Mouse (Mus musculus): ENCODE data around the gene Usp8.

The Usp8 gene

GRCm38 (mm10) chr2:126743389-126743788, 36.3 kb downstream of the Usp8 start:
- no peak for DNase-seq

GRCm38 (mm10) chr2:126755664-126756063, 48.5 kb downstream of the Usp8 start:
- no peak for DNase-seq

- DNase-seq: no peak
Measured at GRCm38 (mm10) chr2:126759351-126759750, 52.2 kb downstream of the Usp8 start.

DNA sequence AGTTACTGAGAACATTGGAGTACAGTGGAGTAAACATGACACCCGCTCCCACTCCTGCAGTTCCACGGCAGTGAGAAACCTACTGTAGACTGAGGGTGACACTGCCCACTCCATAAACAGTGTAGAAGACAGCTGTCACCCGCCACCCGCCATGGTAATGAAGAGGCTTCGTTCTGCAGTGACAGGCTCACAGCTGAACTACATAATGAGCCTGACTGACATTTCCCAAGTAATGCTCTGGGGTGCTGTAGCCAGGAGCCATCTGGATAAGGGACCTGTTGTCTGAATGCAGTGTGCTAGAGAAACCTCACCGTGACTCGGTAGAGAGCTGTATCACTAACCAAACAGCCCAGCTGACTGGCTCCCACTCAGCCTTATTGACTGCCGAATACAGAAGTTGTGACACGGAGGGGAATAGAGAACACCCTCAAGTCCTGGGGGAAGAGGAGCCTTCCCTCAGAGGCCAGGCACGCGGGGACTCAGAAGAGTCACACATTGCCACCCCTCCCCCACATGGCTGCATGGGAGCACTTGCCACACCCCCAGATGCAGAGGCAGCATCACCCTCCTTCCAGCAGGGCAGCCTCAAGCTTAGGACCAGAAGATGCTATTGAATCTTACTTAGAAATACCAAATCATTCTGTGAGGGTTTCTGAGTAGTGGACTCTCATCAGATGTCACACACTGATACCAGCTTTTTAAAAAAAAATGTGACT, 58.9 kb downstream of the Usp8 start:
- peak in 1 of 2 experiments; percentile 20 for DNase-seq

GRCm38 (mm10) chr2:126767599-126767998, 60.5 kb downstream of the Usp8 start:
- DNase-seq: no peak

GRCm38 (mm10) chr2:126768194-126768593, 61.1 kb downstream of the Usp8 start:
- DNase-seq: no peak

DNA sequence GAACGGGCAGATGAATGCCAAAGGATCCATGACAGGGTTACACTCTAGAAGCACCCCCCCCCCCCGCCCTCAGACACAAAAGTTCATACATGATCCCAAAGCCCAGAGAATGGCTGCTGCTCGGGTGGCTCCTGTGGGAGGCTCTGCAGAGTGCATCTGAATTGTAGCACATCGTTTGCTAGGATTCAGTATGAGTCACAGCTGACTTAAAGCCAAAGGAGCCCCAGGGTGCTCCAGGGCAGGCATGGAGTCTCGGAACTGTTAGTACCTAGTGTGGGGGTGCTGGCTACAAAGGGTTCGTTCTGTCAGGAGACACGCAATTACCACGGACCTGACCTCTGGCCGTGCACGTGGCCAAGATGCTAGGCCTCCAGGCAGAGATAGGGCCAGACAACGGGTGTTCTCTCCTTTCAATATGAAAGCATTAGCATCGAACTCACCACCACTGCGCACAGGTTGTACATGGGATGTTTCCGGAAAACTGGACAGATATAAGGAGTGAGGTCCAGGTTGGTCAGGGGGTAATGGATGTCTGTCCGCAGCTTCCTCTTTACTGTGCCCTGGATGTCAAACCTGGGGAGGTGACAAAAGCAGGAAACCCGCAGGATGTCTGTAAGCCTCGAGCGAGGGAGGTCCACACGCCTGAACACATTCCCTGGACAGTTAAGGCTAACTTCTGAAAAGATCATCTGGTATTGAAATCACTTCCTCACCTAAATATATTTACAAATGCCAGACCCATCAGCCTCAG, 62.5 kb downstream of the Usp8 start:
- DNase-seq: peak; percentile 14 to 29

GRCm38 (mm10) chr2:126772217-126772616, 65.1 kb downstream of the Usp8 start:
- no peak for DNase-seq

DNA sequence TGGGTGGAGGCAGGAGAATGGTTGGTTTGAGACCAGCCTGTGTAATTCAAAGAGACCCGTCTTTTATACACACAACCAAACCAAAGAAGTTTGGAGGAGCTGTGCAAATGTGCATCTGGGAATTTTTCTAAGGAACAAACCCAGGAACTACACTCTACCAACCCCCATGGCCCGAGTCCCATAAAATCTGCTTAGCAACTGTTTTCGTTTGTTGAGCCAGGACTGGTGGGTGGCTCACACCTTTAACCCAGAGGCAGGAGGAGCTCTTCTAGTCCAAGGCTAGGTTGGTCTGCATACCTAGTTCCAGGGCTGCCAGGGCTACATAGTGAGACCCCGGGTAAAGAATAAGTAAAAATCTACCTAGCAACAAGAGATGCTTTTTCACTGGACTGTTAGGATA, 68.8 kb downstream of the Usp8 start:
- no peak for DNase-seq

GRCm38 (mm10) chr2:126776416-126776815, 69.3 kb downstream of the Usp8 start:
- no peak for DNase-seq

DNA sequence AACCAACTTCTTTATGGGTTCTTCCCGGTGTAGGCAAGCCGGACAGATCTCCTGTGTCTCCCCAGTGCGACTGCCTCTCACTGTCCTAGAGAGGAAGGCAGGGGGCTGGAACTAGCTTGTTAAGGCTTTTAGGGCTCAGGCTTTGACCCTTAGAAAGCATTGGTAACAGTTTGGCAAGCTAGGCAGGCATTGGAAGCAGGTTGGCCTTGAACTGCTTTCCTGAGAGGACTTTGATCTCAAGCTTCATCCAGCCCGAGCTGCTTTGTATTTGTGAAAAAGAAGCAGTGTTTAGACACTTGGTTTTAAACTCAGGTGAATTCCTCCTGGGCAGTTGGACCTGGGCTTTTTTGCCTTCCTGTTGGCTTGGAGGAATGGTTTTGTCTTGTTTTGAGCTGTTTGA, 71.7 kb downstream of the Usp8 start:
- DNase-seq: no peak

GRCm38 (mm10) chr2:126780286-126780685, 73.2 kb downstream of the Usp8 start:
- DNase-seq: no peak

DNA sequence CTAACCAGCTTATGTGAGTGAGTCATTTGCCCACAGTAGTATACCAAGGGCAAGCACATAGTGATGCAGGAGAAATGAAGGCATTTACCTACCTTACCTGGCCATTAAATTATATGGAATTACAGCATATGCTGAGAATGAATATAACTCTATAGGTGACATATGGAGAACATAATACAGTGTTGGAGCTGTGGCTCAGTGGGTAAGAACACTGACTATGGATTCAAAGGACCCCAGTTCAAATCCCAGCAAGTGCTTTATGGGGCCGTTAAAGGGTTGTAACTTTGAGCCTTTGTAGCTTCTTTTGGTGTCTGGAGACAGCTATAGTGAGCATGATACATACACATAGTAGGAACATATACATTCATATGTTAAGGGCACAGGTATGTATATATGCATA, 74.3 kb downstream of the Usp8 start:
- DNase-seq: no peak

DNA sequence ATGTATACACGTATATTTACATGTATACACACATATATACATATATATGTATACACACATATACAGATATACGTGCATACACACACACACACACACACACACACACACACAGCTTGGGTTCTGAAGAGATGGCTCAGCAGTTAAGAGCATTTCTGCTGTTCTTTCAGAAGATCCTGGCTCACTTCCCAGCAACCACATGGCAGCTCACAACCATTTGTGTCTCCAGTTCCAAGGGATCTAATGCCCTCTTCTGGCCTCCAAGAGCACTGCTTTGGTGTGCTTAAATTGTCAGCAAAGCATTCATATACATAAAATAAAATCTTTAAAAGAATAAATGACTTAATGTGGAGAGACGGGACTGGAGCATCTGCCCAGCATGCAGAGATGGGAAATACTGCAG, 75.3 kb downstream of the Usp8 start:
- peak; percentile 54 to 77 for DNase-seq

GRCm38 (mm10) chr2:126783370-126783769, 76.2 kb downstream of the Usp8 start, which contains the start of gene Usp50:
TSS of gene Usp50 (minus strand) at chr2:126783470.
- DNase-seq: no peak

- no peak for DNase-seq
Measured at GRCm38 (mm10) chr2:126787721-126788342, 80.7 kb downstream of the Usp8 start.

- DNase-seq: no peak
Measured at GRCm38 (mm10) chr2:126792611-126793010, 85.5 kb downstream of the Usp8 start.

GRCm38 (mm10) chr2:126795708-126796107, 88.6 kb downstream of the Usp8 start:
- DNase-seq: no peak

DNA sequence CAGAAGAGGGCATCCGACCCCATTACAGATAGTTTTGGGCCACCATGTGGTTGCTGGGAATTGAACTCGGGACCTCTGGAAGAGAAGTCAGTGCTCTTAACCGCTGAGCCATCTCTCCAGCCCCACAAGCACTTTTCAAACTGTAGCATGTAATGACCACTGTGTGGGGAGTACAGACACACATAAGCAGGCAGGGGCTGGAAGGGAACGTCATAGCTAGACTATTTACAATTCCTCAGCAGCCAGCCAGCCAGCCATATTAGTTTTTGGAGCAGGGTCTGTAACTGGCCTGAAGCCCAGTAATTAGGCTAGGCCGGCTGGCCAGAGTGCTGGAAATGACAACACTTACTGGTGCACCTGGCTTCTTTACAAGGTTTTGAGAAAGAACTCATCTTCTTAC, 91.3 kb downstream of the Usp8 start:
- no peak for DNase-seq

DNA sequence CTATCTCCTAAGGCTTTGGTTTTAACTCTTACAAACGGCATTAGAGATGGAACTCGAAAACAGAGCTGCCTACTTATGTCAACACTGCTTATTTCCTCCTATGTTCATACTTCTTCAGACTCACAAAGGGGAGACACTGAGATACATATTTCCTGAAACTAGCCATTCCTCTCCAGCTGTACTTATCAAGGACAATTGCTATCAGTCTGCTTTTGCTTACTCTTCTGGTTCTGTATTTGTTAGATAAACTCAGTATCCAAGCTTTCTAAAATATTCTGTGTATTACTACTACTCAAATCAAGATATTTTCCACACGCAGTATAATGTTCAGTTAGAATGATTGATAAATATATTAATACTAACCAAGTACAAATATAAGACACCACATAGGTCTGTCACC, 94.9 kb downstream of the Usp8 start:
- no peak for DNase-seq
